Comparison of ENCODE assay signal across 27 mouse cellular contexts in the genomic region with DNA sequence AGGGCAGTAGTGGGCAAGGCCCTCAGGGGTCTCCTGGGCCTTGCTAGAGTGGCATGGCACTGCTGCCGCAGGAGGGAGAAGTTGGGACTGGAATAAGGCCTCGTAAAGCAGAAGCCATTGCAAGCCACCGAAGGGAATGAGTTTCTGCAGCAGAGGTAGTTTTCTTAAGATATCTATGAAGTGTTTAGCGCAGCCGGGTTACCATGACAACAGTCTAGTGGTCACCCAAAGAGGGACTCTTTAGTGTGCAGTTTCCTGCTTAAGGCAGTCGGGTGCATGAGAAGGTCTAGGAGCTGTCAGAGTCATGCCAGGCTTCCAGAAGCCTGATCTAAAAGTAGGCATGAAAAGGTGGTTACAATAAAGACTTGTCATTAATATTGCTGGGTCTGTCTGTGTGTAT.
DNase-seq lines count a peak whose midpoint lies in the region; ATAC-seq and TF ChIP-seq lines count a peak whose summit lies in the region.
"Had no signal": no experiment of that assay in that cellular context is flagged by ENCODE, and none has a peak within 500 bp of the region (broad histone marks: within the 10 kb centered on the region; RNA-seq: fewer than 3 reads in every experiment).

No protein-coding gene starts in this region.

- no peak overlapping the region for H3K27ac ChIP-seq in heart, embryonic 12.5 days (ENCODE audit: poor library complexity, severe bottlenecking)
- H3K27ac ChIP-seq in heart, embryonic 11.5 days (ENCODE audit: low read depth, low read length), result no peak overlapping the region
- no peak overlapping the region for H3K27ac ChIP-seq in lung, embryonic 14.5 days (ENCODE audit: low read depth)
- H3K27ac ChIP-seq in midbrain, embryonic 11.5 days (ENCODE audit: low read depth, low read length), result no peak overlapping the region
- H3K27ac ChIP-seq in midbrain, embryonic 10.5 days (replicated peaks), result no peak overlapping the region
- H3K27ac ChIP-seq in midbrain, postnatal 0 days (ENCODE audit: low read depth, low read length), result 0 out of 2 replicates have a peak overlapping the region, but pooled peaks have one; percentile 26
- H3K27ac ChIP-seq: hindbrain, embryonic 14.5 days; kidney, embryonic 15.5 days; left cerebral cortex, adult 2 months; limb, embryonic 15.5 days; liver, embryonic 13.5 days; neural tube, embryonic 15.5 days had no signal

- no peak overlapping the region for H3K9ac ChIP-seq in heart, embryonic 12.5 days
- no peak overlapping the region for H3K9ac ChIP-seq in heart, embryonic 11.5 days (ENCODE audit: low read depth, low read length)
- no peak overlapping the region for H3K9ac ChIP-seq in lung, embryonic 14.5 days
- no peak overlapping the region for H3K9ac ChIP-seq in midbrain, embryonic 11.5 days (ENCODE audit: low read length)
- no peak overlapping the region for H3K9ac ChIP-seq in midbrain, postnatal 0 days (replicated peaks; ENCODE audit: low read length, poor library complexity, severe bottlenecking)
- H3K9ac ChIP-seq: hindbrain, embryonic 14.5 days; kidney, embryonic 15.5 days; limb, embryonic 15.5 days; liver, embryonic 13.5 days; neural tube, embryonic 15.5 days had no signal

- no peaks in the 10 kb centered on the region for H3K9me3 ChIP-seq in heart, embryonic 12.5 days (replicated peaks)
- no peaks in the 10 kb centered on the region for H3K9me3 ChIP-seq in heart, embryonic 11.5 days (replicated peaks; ENCODE audit: control insufficient read depth, low read length)
- no peaks in the 10 kb centered on the region for H3K9me3 ChIP-seq in lung, embryonic 14.5 days (ENCODE audit: low read depth, low read length)
- H3K9me3 ChIP-seq in midbrain, embryonic 11.5 days (ENCODE audit: control insufficient read depth, low read length), result no peaks in the 10 kb centered on the region
- no peaks in the 10 kb centered on the region for H3K9me3 ChIP-seq in midbrain, embryonic 10.5 days (replicated peaks)
- H3K9me3 ChIP-seq in midbrain, postnatal 0 days (ENCODE audit: low read length), result no peaks in the 10 kb centered on the region
- H3K9me3 ChIP-seq: kidney, embryonic 15.5 days; limb, embryonic 15.5 days; neural tube, embryonic 15.5 days had no signal

- no peaks in the 10 kb centered on the region for H3K27me3 ChIP-seq in heart, embryonic 12.5 days (replicated peaks)
- no peaks in the 10 kb centered on the region for H3K27me3 ChIP-seq in heart, embryonic 11.5 days (ENCODE audit: control insufficient read depth, insufficient read depth, low read length)
- H3K27me3 ChIP-seq in lung, embryonic 14.5 days (ENCODE audit: insufficient read depth, low read length), result no peaks in the 10 kb centered on the region
- no peaks in the 10 kb centered on the region for H3K27me3 ChIP-seq in midbrain, embryonic 11.5 days (ENCODE audit: control insufficient read depth, insufficient read depth, low read length)
- H3K27me3 ChIP-seq in midbrain, embryonic 10.5 days (ENCODE audit: low read depth, poor library complexity, severe bottlenecking), result no peaks in the 10 kb centered on the region
- H3K27me3 ChIP-seq in midbrain, postnatal 0 days (ENCODE audit: insufficient read depth, low read length), result no peaks in the 10 kb centered on the region
- H3K27me3 ChIP-seq: kidney, embryonic 15.5 days; limb, embryonic 15.5 days; liver, embryonic 13.5 days; neural tube, embryonic 15.5 days had no signal

- H3K4me3 ChIP-seq in heart, embryonic 12.5 days, result no peak overlapping the region
- no peak overlapping the region for H3K4me3 ChIP-seq in heart, embryonic 11.5 days (ENCODE audit: low read depth, low read length)
- no peak overlapping the region for H3K4me3 ChIP-seq in lung, embryonic 14.5 days (ENCODE audit: low read depth, low read length)
- H3K4me3 ChIP-seq in midbrain, embryonic 11.5 days (ENCODE audit: low read depth, low read length), result no peak overlapping the region
- H3K4me3 ChIP-seq in midbrain, embryonic 10.5 days, result no peak overlapping the region
- no peak overlapping the region for H3K4me3 ChIP-seq in midbrain, postnatal 0 days (ENCODE audit: low read depth, low read length)
- H3K4me3 ChIP-seq: erythroblast, embryonic 14.5 days; kidney, embryonic 15.5 days; left cerebral cortex, adult 2 months; limb, embryonic 15.5 days; liver, embryonic 13.5 days; megakaryocyte, embryonic 14.5 days; neural tube, embryonic 15.5 days had no signal

- H3K36me3 ChIP-seq in heart, embryonic 12.5 days, result 0 out of 2 replicates have a peak, but pooled peaks cover 7% of the 10 kb centered on the region
- no peaks in the 10 kb centered on the region for H3K36me3 ChIP-seq in heart, embryonic 11.5 days (ENCODE audit: control insufficient read depth, insufficient read depth, low read length)
- H3K36me3 ChIP-seq in lung, embryonic 14.5 days (ENCODE audit: insufficient read depth), result no peaks in the 10 kb centered on the region
- no peaks in the 10 kb centered on the region for H3K36me3 ChIP-seq in midbrain, embryonic 11.5 days (ENCODE audit: control insufficient read depth, insufficient read depth, low read length)
- no peaks in the 10 kb centered on the region for H3K36me3 ChIP-seq in midbrain, embryonic 10.5 days
- no peaks in the 10 kb centered on the region for H3K36me3 ChIP-seq in midbrain, postnatal 0 days (ENCODE audit: insufficient read depth, low read length)
- H3K36me3 ChIP-seq: kidney, embryonic 15.5 days; limb, embryonic 15.5 days; liver, embryonic 13.5 days; neural tube, embryonic 15.5 days had no signal

- no peak overlapping the region for H3K4me2 ChIP-seq in heart, embryonic 12.5 days
- H3K4me2 ChIP-seq in heart, embryonic 11.5 days, result no peak overlapping the region
- H3K4me2 ChIP-seq in lung, embryonic 14.5 days, result no peak overlapping the region
- H3K4me2 ChIP-seq in midbrain, embryonic 11.5 days, result no peak overlapping the region
- no peak overlapping the region for H3K4me2 ChIP-seq in midbrain, postnatal 0 days (ENCODE audit: low read depth, low read length, poor library complexity, severe bottlenecking)
- H3K4me2 ChIP-seq: hindbrain, embryonic 14.5 days; kidney, embryonic 15.5 days; limb, embryonic 15.5 days; liver, embryonic 13.5 days; neural tube, embryonic 15.5 days had no signal

- 55% methylated on average over 6 of the region's 6 CpGs for WGBS in heart, embryonic 12.5 days
- 61% methylated on average over 6 of the region's 6 CpGs for WGBS in heart, embryonic 11.5 days (ENCODE audit: insufficient replicate concordance)
- 59% methylated on average over 6 of the region's 6 CpGs for WGBS in lung, embryonic 14.5 days
- WGBS in midbrain, embryonic 11.5 days, result 90% methylated on average over 6 of the region's 6 CpGs
- 94% methylated on average over 6 of the region's 6 CpGs for WGBS in midbrain, embryonic 10.5 days
- 73% methylated on average over 6 of the region's 6 CpGs for WGBS in midbrain, postnatal 0 days

- DNase-seq in lung, embryonic 14.5 days, result peak; percentile 65
- no peak for DNase-seq in lung, postnatal 14 days
- DNase-seq in midbrain, embryonic 11.5 days (ENCODE audit: low spot score, missing footprints), result peak; percentile 49
- DNase-seq in midbrain, embryonic 10.5 days (ENCODE audit: low spot score), result no peak
- peak; percentile 62 for DNase-seq in midbrain, postnatal 0 days (ENCODE audit: low spot score)
- DNase-seq in left cerebral cortex, adult 11 months (ENCODE audit: low spot score), result no peak
- DNase-seq: adrenal gland, adult 2 months; adrenal gland, postnatal 36 days; cerebellum, adult 2 months; cerebellum, postnatal 14 days; gastrocnemius, postnatal 10 days; kidney, adult 18-20 months; kidney, postnatal 25 days; liver, embryonic 13.5 days; lung, adult 18-20 months; retina, postnatal 1 day; right cerebral cortex, postnatal 14 days had no signal

- 0 out of 2 replicates have a peak, but pooled peaks have one; percentile 51 for ATAC-seq in heart, embryonic 12.5 days (ENCODE audit: insufficient number of reproducible peaks, low FRiP score)
- ATAC-seq in heart, embryonic 11.5 days (replicated peaks; ENCODE audit: insufficient number of reproducible peaks, low FRiP score, low TSS enrichment), result no peak
- ATAC-seq in lung, embryonic 14.5 days (ENCODE audit: insufficient read depth), result peak; percentile 66; the same call in 1 of the 2 replicates
- ATAC-seq in midbrain, embryonic 11.5 days (ENCODE audit: low FRiP score), result no peak
- ATAC-seq in midbrain, postnatal 0 days (ENCODE audit: low FRiP score), result no peak
- ATAC-seq: CD4-positive, CD25-positive, alpha-beta regulatory T cell, adult 4 months had no signal

- peaks cover 51% of the 10 kb centered on the region for H3K4me1 ChIP-seq in heart, embryonic 12.5 days (replicated peaks)
- H3K4me1 ChIP-seq in heart, embryonic 11.5 days (ENCODE audit: control insufficient read depth, insufficient read depth, low read length), result peaks cover 11% of the 10 kb centered on the region
- no peaks in the 10 kb centered on the region for H3K4me1 ChIP-seq in lung, embryonic 14.5 days (ENCODE audit: insufficient read depth)
- H3K4me1 ChIP-seq in midbrain, embryonic 11.5 days (ENCODE audit: control insufficient read depth, insufficient read depth, low read length), result no peaks in the 10 kb centered on the region
- 0 out of 2 replicates have a peak, but pooled peaks cover 5% of the 10 kb centered on the region for H3K4me1 ChIP-seq in midbrain, embryonic 10.5 days
- peaks cover 5% of the 10 kb centered on the region; the same call in 1 of the 2 replicates for H3K4me1 ChIP-seq in midbrain, postnatal 0 days (ENCODE audit: insufficient read depth, low read length)
- H3K4me1 ChIP-seq: kidney, embryonic 15.5 days; limb, embryonic 15.5 days; liver, embryonic 13.5 days; megakaryocyte, embryonic 14.5 days had no signal

- TF ChIP-seq CTCF in lung, embryonic 14.5 days (IDR thresholded peaks at IDR 0.05; ENCODE audit: low read depth), result no peak
- no peak for TF ChIP-seq CTCF in midbrain, postnatal 0 days (IDR thresholded peaks at IDR 0.05)

Comparison
In these comparisons a context has a peak if more than half of its experiments do, and no peak if none do; other contexts are left out.
1. ATAC-seq: peak in heart, embryonic 12.5 days (single experiment) and lung, embryonic 14.5 days (single experiment); none in heart, embryonic 11.5 days (single experiment), midbrain, embryonic 11.5 days (single experiment) and midbrain, postnatal 0 days (single experiment).
2. DNase-seq: peak in lung, embryonic 14.5 days (single experiment), midbrain, embryonic 11.5 days (single experiment) and midbrain, postnatal 0 days (single experiment); none in lung, postnatal 14 days (single experiment), midbrain, embryonic 10.5 days (single experiment) and left cerebral cortex, adult 11 months (single experiment).